Mouse (Mus musculus): ENCODE measurements around the gene Mybph. TPM values are rescaled to one million over a fixed set of nuclear protein-coding genes. Genes with fewer than 3 reads are reported as not detected.
"Not testable (repeated sequence)": the region's sequence is repeated elsewhere in the genome, so short reads cannot be mapped to it uniquely, and the experiment has no call there.

Gene Mybph
- polyA plus RNA-seq, 1 experiment from 2014 or later: 4.4 TPM

DNA sequence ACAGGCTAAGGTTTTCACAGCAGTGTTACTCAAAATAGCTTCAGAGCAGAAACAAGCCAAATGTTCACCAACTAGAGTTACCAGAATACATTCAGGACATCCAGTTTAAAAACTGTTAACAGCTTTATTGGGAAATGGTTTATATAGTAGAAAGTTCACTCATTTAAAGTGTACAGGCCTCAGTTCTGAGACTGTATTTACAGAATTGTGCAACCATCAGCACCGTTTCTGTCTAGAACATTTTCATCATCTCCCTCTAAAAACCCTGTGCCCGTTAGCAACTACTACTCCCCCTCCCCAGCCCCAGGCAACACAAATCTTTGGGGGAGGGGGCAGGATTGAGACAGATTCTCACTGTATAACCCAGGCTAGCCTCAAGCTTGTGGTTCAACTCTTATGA is 49.0 kb downstream of the Mybph start:
- H3K27ac ChIP-seq (replicated peaks; ENCODE audit: low read depth, low read length): no peak overlapping the region
- no peak overlapping the region for H3K9ac ChIP-seq (replicated peaks; ENCODE audit: low read length)
- no peaks in the 10 kb centered on the region for H3K9me3 ChIP-seq (replicated peaks; ENCODE audit: control insufficient read depth, low read length)
- H3K36me3 ChIP-seq (replicated peaks; ENCODE audit: control insufficient read depth, insufficient read depth, low read depth, low read length): no peaks in the 10 kb centered on the region
- H3K4me1 ChIP-seq (ENCODE audit: control insufficient read depth, insufficient read depth, low read length): no peaks in the 10 kb centered on the region
- no peak for ATAC-seq (replicated peaks; ENCODE audit: insufficient number of reproducible peaks, low FRiP score, low TSS enrichment, low read depth)
- 75% methylated on average over 2 of the region's 2 CpGs for WGBS
- H3K27me3 ChIP-seq (ENCODE audit: control insufficient read depth, insufficient read depth, low read length): no peaks in the 10 kb centered on the region
- H3K4me2 ChIP-seq (ENCODE audit: low read depth, low read length): no peak overlapping the region
- H3K4me3 ChIP-seq (ENCODE audit: low read depth, low read length): no peak overlapping the region
- DNase-seq (ENCODE audit: low spot score): no peak

DNA sequence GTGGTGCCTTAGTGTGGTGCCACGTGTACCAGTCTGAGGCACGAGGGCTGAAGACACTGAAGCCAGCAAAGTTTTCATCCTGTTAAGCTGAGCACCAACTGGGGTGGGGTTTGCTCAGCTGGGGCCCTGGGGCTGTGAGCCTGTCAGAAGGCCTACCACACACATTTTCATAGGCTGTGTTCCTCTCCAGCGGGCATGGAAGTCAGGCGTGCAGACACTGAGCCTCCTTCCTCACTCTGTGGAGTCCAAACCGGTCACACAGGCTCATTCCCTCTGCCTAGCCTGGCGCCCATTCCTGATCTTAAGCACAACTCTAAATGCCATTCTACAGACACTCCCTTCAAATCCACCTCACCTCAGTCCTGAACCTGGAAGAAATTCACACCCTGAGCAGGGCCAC is 50.3 kb downstream of the Mybph start:
- Histone ChIP-seq H3K4me1 (ENCODE audit: control insufficient read depth, insufficient read depth, low read length) (no peaks in the 10 kb centered on the region), H3K9me3 (replicated peaks; ENCODE audit: control insufficient read depth, low read length) (no peaks in the 10 kb centered on the region), H3K27ac (replicated peaks; ENCODE audit: low read depth, low read length) (no peak overlapping the region), H3K9ac (replicated peaks; ENCODE audit: low read length) (no peak overlapping the region), H3K4me3 (ENCODE audit: low read depth, low read length) (no peak overlapping the region), H3K36me3 (replicated peaks; ENCODE audit: control insufficient read depth, insufficient read depth, low read depth, low read length) (no peaks in the 10 kb centered on the region), H3K27me3 (ENCODE audit: control insufficient read depth, insufficient read depth, low read length) (no peaks in the 10 kb centered on the region), H3K4me2 (ENCODE audit: low read depth, low read length) (no peak overlapping the region)
- WGBS: 65% methylated on average over 6 of the region's 6 CpGs
- ATAC-seq (replicated peaks; ENCODE audit: insufficient number of reproducible peaks, low FRiP score, low TSS enrichment, low read depth) (no peak), DNase-seq (ENCODE audit: low spot score) (no peak)

DNA sequence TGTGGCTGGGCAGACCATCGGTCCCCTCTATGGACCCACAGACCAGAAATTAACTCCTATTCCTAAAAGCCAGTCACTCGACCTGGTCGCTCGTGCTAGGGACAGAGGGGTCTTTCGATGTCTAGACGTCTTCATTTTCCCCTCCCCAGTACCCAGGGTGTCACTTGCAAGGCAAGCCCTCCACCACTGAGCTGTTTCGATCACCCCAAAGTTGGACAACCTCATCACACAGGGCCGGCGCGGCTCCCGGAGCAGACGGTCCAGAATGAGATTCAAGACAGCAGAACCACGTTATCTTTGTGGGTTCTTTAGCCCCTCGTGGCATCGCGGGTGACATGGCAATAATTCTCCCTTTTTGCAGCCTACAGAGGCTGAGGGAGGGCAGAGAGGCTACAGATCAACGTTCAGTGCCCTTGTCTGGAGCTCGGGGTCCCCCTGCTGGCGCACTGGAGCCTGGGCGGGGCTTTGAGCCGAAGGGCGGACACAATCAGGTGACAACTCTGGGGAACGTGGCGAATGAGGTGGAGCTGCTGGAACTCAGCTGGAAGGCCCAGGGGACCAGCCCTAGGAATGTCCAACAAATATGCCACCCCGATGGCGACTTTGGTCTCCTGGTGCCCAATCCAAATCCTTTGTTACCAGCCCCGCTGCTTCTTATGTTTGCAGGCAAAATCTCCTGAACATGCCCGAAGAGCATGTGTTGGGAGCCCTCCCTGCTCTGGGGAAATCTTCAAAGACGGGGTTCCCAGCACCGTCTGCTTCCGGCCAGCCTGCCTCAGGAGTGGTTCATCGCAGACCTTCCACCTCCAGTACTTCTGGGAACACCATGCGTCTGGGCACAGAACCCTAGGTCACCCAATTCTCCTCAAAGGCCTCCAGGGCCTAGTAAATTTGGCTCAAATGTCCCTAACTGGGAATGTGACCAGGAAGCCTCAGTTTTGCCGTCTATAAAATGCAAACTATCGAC is 51.0 kb downstream of the Mybph start:
- peak overlapping the region; percentile 33 for H3K9ac ChIP-seq (replicated peaks; ENCODE audit: low read length)
- ATAC-seq (replicated peaks; ENCODE audit: insufficient number of reproducible peaks, low FRiP score, low TSS enrichment, low read depth): peak; percentile 60; the same call in 1 of the 2 replicates
- no peaks in the 10 kb centered on the region for H3K9me3 ChIP-seq (replicated peaks; ENCODE audit: control insufficient read depth, low read length)
- peak overlapping the region; percentile 5 for H3K4me2 ChIP-seq (ENCODE audit: low read depth, low read length)
- H3K4me1 ChIP-seq (ENCODE audit: control insufficient read depth, insufficient read depth, low read length): no peaks in the 10 kb centered on the region
- no peaks in the 10 kb centered on the region for H3K36me3 ChIP-seq (replicated peaks; ENCODE audit: control insufficient read depth, insufficient read depth, low read depth, low read length)
- WGBS: 23% methylated on average over 35 of the region's 35 CpGs
- H3K27me3 ChIP-seq (ENCODE audit: control insufficient read depth, insufficient read depth, low read length): no peaks in the 10 kb centered on the region
- H3K4me3 ChIP-seq (ENCODE audit: low read depth, low read length): no peak overlapping the region
- no peak overlapping the region for H3K27ac ChIP-seq (replicated peaks; ENCODE audit: low read depth, low read length)
- peak; percentile 90 for DNase-seq (ENCODE audit: low spot score)

DNA sequence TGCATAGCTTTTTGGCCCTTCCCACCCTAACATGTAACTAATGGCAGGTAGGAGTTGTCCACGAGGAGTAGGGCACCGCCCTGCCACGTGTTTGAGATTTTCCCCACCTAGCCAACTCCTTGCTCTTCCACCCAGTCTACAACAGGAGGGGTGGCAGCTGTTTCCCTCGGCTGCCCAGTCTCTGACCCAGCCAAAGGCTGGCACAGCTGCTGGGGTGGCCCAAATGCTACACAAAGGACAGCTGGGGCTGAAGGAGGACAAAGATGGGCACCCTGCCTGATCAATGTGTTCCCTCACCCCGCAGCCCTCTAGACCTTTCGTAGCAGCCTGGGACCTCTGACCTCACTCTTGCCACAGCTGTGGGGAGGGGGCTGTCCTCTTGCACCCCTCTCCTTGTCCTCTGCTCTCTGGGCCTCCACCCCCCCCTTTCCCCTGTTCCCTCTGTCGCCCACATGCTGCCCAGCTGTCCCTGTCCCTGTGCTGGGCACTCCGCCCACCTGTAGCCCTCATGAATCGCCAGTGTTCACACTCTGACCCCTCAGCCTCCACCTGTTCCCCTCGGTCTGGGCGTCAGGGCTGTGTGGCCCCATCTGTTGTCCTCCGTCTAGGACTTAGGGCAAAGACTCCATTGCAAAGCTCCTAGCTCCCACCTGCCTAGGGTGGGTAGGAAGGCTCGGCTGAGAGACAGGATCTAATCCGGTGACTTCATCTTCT is 51.9 kb downstream of the Mybph start:
- Histone ChIP-seq H3K4me3 (ENCODE audit: low read depth, low read length) (no peak overlapping the region), H3K27ac (replicated peaks; ENCODE audit: low read depth, low read length) (no peak overlapping the region), H3K9me3 (replicated peaks; ENCODE audit: control insufficient read depth, low read length) (no peaks in the 10 kb centered on the region), H3K9ac (replicated peaks; ENCODE audit: low read length) (no peak overlapping the region), H3K4me2 (ENCODE audit: low read depth, low read length) (no peak overlapping the region), H3K27me3 (ENCODE audit: control insufficient read depth, insufficient read depth, low read length) (no peaks in the 10 kb centered on the region), H3K4me1 (ENCODE audit: control insufficient read depth, insufficient read depth, low read length) (no peaks in the 10 kb centered on the region), H3K36me3 (replicated peaks; ENCODE audit: control insufficient read depth, insufficient read depth, low read depth, low read length) (no peaks in the 10 kb centered on the region)
- 75% methylated on average over 14 of the region's 14 CpGs for whole genome bisulfite sequencing
- DNase-seq (ENCODE audit: low spot score): no peak
- ATAC-seq (replicated peaks; ENCODE audit: insufficient number of reproducible peaks, low FRiP score, low TSS enrichment, low read depth): peak; percentile 46; the same call in 1 of the 2 replicates

DNA sequence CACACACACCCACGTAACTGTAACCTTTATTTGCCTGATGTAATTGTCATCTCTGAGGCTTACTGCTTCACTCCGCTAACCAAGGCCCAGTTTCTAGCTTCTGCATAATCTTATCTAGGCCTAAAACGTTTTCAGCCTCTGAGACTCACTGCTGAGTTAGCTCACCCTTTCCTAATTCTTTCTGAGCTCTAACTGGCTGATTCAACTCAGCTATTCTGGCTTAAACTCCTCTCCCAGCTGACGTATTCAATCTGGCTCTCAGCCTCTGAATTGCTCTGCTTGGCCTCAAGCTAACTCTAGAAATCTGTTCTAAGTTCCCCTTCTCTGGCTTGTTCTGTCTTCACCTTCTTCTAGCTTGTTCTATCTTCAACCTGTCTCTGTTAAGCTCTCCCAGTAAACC is 53.3 kb downstream of the Mybph start:
- no peak for DNase-seq (ENCODE audit: low spot score)
- H3K9ac ChIP-seq (replicated peaks; ENCODE audit: low read length): no peak overlapping the region
- H3K4me2 ChIP-seq (ENCODE audit: low read depth, low read length): no peak overlapping the region
- H3K27ac ChIP-seq (replicated peaks; ENCODE audit: low read depth, low read length): no peak overlapping the region
- no peak for ATAC-seq (replicated peaks; ENCODE audit: insufficient number of reproducible peaks, low FRiP score, low TSS enrichment, low read depth)
- 63% methylated on average over 4 of the region's 4 CpGs for WGBS
- no peaks in the 10 kb centered on the region for H3K36me3 ChIP-seq (replicated peaks; ENCODE audit: control insufficient read depth, insufficient read depth, low read depth, low read length)
- H3K9me3 ChIP-seq (replicated peaks; ENCODE audit: control insufficient read depth, low read length): no peaks in the 10 kb centered on the region
- H3K4me3 ChIP-seq (ENCODE audit: low read depth, low read length): no peak overlapping the region
- H3K27me3 ChIP-seq (ENCODE audit: control insufficient read depth, insufficient read depth, low read length): no peaks in the 10 kb centered on the region
- H3K4me1 ChIP-seq (ENCODE audit: control insufficient read depth, insufficient read depth, low read length): no peaks in the 10 kb centered on the region

DNA sequence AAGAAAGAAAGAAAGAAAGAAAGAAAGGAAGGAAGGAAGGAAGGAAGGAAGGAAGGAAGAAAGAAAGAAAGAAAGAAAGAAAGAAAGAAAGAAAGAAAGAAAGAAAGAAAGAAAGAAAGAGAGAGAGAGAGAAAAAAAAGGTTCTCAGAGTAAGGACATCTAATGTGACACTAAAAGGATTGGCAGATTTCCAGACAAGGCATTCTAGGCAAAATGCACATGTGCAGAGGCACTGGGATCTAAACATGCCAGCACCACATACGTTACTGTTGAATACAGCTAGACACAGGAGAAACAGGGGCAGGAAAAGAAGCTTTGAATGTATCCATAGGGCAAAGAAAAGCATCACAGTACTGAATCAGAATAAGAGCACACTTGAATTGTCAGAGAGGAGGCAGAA is 56.4 kb downstream of the Mybph start:
- not testable (repeated sequence) for H3K36me3 ChIP-seq (replicated peaks; ENCODE audit: control insufficient read depth, insufficient read depth, low read depth, low read length); H3K9ac ChIP-seq (replicated peaks; ENCODE audit: low read length); H3K4me2 ChIP-seq (ENCODE audit: low read depth, low read length); H3K27me3 ChIP-seq (ENCODE audit: control insufficient read depth, insufficient read depth, low read length); H3K27ac ChIP-seq (replicated peaks; ENCODE audit: low read depth, low read length); ATAC-seq (replicated peaks; ENCODE audit: insufficient number of reproducible peaks, low FRiP score, low TSS enrichment, low read depth); DNase-seq (ENCODE audit: low spot score); H3K4me3 ChIP-seq (ENCODE audit: low read depth, low read length); H3K9me3 ChIP-seq (replicated peaks; ENCODE audit: control insufficient read depth, low read length); H3K4me1 ChIP-seq (ENCODE audit: control insufficient read depth, insufficient read depth, low read length)
- 62% methylated on average over 1 of the region's 1 CpGs for WGBS

Other genes with a start within 250 kb of the Mybph start
- gene Fmod, start 156.2 kb upstream of the Mybph start, polyA plus RNA-seq (2014; fragmentation: Nextera tagmentation; extraction: Ambion mirVana): 2.4 and 3.9 TPM in 2 replicates
- gene Btg2, start 114.3 kb upstream of the Mybph start, polyA plus RNA-seq (2014; fragmentation: Nextera tagmentation; extraction: Ambion mirVana): 38.1 and 38.9 TPM in 2 replicates
- gene Chit1, start 82.2 kb upstream of the Mybph start, polyA plus RNA-seq (2014; fragmentation: Nextera tagmentation; extraction: Ambion mirVana): not detected in 2 replicates
- 0.64 and 0.97 TPM in 2 replicates for gene Chil1, start 11.3 kb upstream of the Mybph start, polyA plus RNA-seq (2014; fragmentation: Nextera tagmentation; extraction: Ambion mirVana)
- 0.47 and 0.60 TPM in 2 replicates for gene Adora1, start 42.0 kb downstream of the Mybph start, polyA plus RNA-seq (2014; fragmentation: Nextera tagmentation; extraction: Ambion mirVana)
- gene Myog, start 96.5 kb downstream of the Mybph start, polyA plus RNA-seq (2014; fragmentation: Nextera tagmentation; extraction: Ambion mirVana): 15.2 and 19.8 TPM in 2 replicates
- 1.9 and 2.2 TPM in 2 replicates for gene Ppfia4, start 139.5 kb downstream of the Mybph start, polyA plus RNA-seq (2014; fragmentation: Nextera tagmentation; extraction: Ambion mirVana)
- gene Tmem183a, start 168.5 kb downstream of the Mybph start, polyA plus RNA-seq (2014; fragmentation: Nextera tagmentation; extraction: Ambion mirVana): 128 and 133 TPM in 2 replicates
- gene 4933406M09Rik, start 192.5 kb downstream of the Mybph start, polyA plus RNA-seq (2014; fragmentation: Nextera tagmentation; extraction: Ambion mirVana): not detected in 2 replicates
- 25.0 and 32.2 TPM in 2 replicates for gene Cyb5r1, start 212.1 kb downstream of the Mybph start, polyA plus RNA-seq (2014; fragmentation: Nextera tagmentation; extraction: Ambion mirVana)
- gene Adipor1, start 221.9 kb downstream of the Mybph start, polyA plus RNA-seq (2014; fragmentation: Nextera tagmentation; extraction: Ambion mirVana): 82.9 and 86.7 TPM in 2 replicates